Mouse (Mus musculus): ENCODE results near the gene Slc7a8. TPM values are rescaled to one million over a fixed set of nuclear protein-coding genes. Genes with fewer than 3 reads are reported as not detected.

Slc7a8 gene
- polyA plus RNA-seq, 1 experiment from 2014 or later = 0.50 TPM

- no peak for DNase-seq (ENCODE audit: low spot score)
- H3K4me1 ChIP-seq = peaks cover 10% of the 10 kb centered on the region
- H3K9me3 ChIP-seq (replicated peaks) = no peaks in the 10 kb centered on the region
- peaks cover 10% of the 10 kb centered on the region; the same call in 1 of the 2 replicates for H3K27me3 ChIP-seq (ENCODE audit: low read depth, poor library complexity, severe bottlenecking)
- WGBS = 63% methylated on average over 10 of the region's 10 CpGs
- no peak overlapping the region for H3K27ac ChIP-seq
- no peaks in the 10 kb centered on the region for H3K36me3 ChIP-seq
- H3K4me3 ChIP-seq = no peak overlapping the region
Measured at GRCm38 (mm10) chr14:54703207-54703606, 78.5 kb downstream of the Slc7a8 start.

GRCm38 (mm10) chr14:54701298-54701697, 80.4 kb downstream of the Slc7a8 start:
- Histone ChIP-seq H3K4me1 (no peaks in the 10 kb centered on the region), H3K27ac (no peak overlapping the region), H3K4me3 (no peak overlapping the region), H3K36me3 (no peaks in the 10 kb centered on the region), H3K9me3 (replicated peaks) (no peaks in the 10 kb centered on the region), H3K27me3 (ENCODE audit: low read depth, poor library complexity, severe bottlenecking) (peaks cover 10% of the 10 kb centered on the region; the same call in 1 of the 2 replicates)
- peak; percentile 80 for DNase-seq (ENCODE audit: low spot score)
- WGBS = 11% methylated on average over 6 of the region's 6 CpGs

GRCm38 (mm10) chr14:54699586-54699985, 82.2 kb downstream of the Slc7a8 start:
- H3K36me3 ChIP-seq = no peaks in the 10 kb centered on the region
- no peak for DNase-seq (ENCODE audit: low spot score)
- no peaks in the 10 kb centered on the region for H3K9me3 ChIP-seq (replicated peaks)
- no peak overlapping the region for H3K27ac ChIP-seq
- H3K27me3 ChIP-seq (ENCODE audit: low read depth, poor library complexity, severe bottlenecking) = peaks cover 10% of the 10 kb centered on the region; the same call in 1 of the 2 replicates
- no peaks in the 10 kb centered on the region for H3K4me1 ChIP-seq
- WGBS = 30% methylated on average over 3 of the region's 3 CpGs
- H3K4me3 ChIP-seq = no peak overlapping the region

GRCm38 (mm10) chr14:54698733-54699132, 83.0 kb downstream of the Slc7a8 start, which contains the start of gene Gm29776:
Gene Gm29776, minus strand, starts transcription at chr14:54698833.
- Histone ChIP-seq H3K27me3 (ENCODE audit: low read depth, poor library complexity, severe bottlenecking) (peaks cover 9% of the 10 kb centered on the region; the same call in 1 of the 2 replicates), H3K9me3 (replicated peaks) (no peaks in the 10 kb centered on the region), H3K27ac (no peak within 1 kb of the TSS), H3K36me3 (peaks cover 5% of the 10 kb centered on the region), H3K4me3 (no peak within 1 kb of the TSS), H3K4me1 (no peaks in the 10 kb centered on the region)
- 90% methylated on average over 3 of the region's 4 CpGs for WGBS
- no peak for DNase-seq (ENCODE audit: low spot score)

- Histone ChIP-seq H3K27me3 (ENCODE audit: low read depth, poor library complexity, severe bottlenecking) (no peaks in the 10 kb centered on the region), H3K4me3 (no peak overlapping the region), H3K4me1 (no peaks in the 10 kb centered on the region), H3K36me3 (peaks cover 19% of the 10 kb centered on the region), H3K9me3 (replicated peaks) (no peaks in the 10 kb centered on the region), H3K27ac (no peak overlapping the region)
- no peak for DNase-seq (ENCODE audit: low spot score)
- WGBS = 88% methylated on average over 4 of the region's 4 CpGs
Measured at GRCm38 (mm10) chr14:54696752-54697151, 85.0 kb downstream of the Slc7a8 start.

GRCm38 (mm10) chr14:54695042-54695441, 86.7 kb downstream of the Slc7a8 start:
- no peaks in the 10 kb centered on the region for H3K4me1 ChIP-seq
- H3K27me3 ChIP-seq (ENCODE audit: low read depth, poor library complexity, severe bottlenecking) = no peaks in the 10 kb centered on the region
- H3K27ac ChIP-seq = no peak overlapping the region
- H3K4me3 ChIP-seq = no peak overlapping the region
- DNase-seq (ENCODE audit: low spot score) = no peak
- H3K9me3 ChIP-seq (replicated peaks) = no peaks in the 10 kb centered on the region
- H3K36me3 ChIP-seq = peaks cover 32% of the 10 kb centered on the region
- WGBS = 71% methylated on average over 6 of the region's 6 CpGs

GRCm38 (mm10) chr14:54687251-54687650, 94.5 kb downstream of the Slc7a8 start:
- Histone ChIP-seq H3K4me1 (peaks cover 19% of the 10 kb centered on the region), H3K9me3 (replicated peaks) (no peaks in the 10 kb centered on the region), H3K27me3 (ENCODE audit: low read depth, poor library complexity, severe bottlenecking) (no peaks in the 10 kb centered on the region), H3K27ac (peak overlapping the region; percentile 98), H3K4me3 (peak overlapping the region; percentile 86), H3K36me3 (peaks cover 55% of the 10 kb centered on the region)
- DNase-seq (ENCODE audit: low spot score) = no peak
- 6% methylated on average over 8 of the region's 8 CpGs for WGBS

GRCm38 (mm10) chr14:54686522-54687143, 95.1 kb downstream of the Slc7a8 start, which contains the start of gene Acin1:
Gene Acin1, minus strand, starts transcription at chr14:54686931.
- Histone ChIP-seq H3K27me3 (ENCODE audit: low read depth, poor library complexity, severe bottlenecking) (no peaks in the 10 kb centered on the region), H3K9me3 (replicated peaks) (no peaks in the 10 kb centered on the region), H3K27ac (peak within 1 kb of the TSS; percentile 98), H3K4me1 (peaks cover 19% of the 10 kb centered on the region), H3K4me3 (peak within 1 kb of the TSS; percentile 86), H3K36me3 (peaks cover 61% of the 10 kb centered on the region)
- DNase-seq (ENCODE audit: low spot score) = peak; percentile 98
- under 1% methylated on average over 44 of the region's 44 CpGs for WGBS

- H3K9me3 ChIP-seq (replicated peaks) = no peaks in the 10 kb centered on the region
- H3K4me3 ChIP-seq = peak within 1 kb of the TSS; percentile 86
- peak within 1 kb of the TSS; percentile 98 for H3K27ac ChIP-seq
- WGBS = under 1% methylated on average over 41 of the region's 41 CpGs
- DNase-seq (ENCODE audit: low spot score) = no peak
- peaks cover 62% of the 10 kb centered on the region for H3K36me3 ChIP-seq
- H3K27me3 ChIP-seq (ENCODE audit: low read depth, poor library complexity, severe bottlenecking) = no peaks in the 10 kb centered on the region
- peaks cover 19% of the 10 kb centered on the region for H3K4me1 ChIP-seq
Measured at GRCm38 (mm10) chr14:54686063-54686521, 95.7 kb downstream of the Slc7a8 start, which contains the start of gene 1700123O20Rik. Gene 1700123O20Rik, plus strand, starts transcription at chr14:54686216.

GRCm38 (mm10) chr14:54685471-54685870, 96.3 kb downstream of the Slc7a8 start:
- no peak for DNase-seq (ENCODE audit: low spot score)
- WGBS = 17% methylated on average over 8 of the region's 8 CpGs
- no peaks in the 10 kb centered on the region for H3K9me3 ChIP-seq (replicated peaks)
- H3K4me3 ChIP-seq = peak overlapping the region; percentile 86
- no peaks in the 10 kb centered on the region for H3K27me3 ChIP-seq (ENCODE audit: low read depth, poor library complexity, severe bottlenecking)
- peaks cover 61% of the 10 kb centered on the region for H3K36me3 ChIP-seq
- H3K27ac ChIP-seq = peak overlapping the region; percentile 98
- peaks cover 19% of the 10 kb centered on the region for H3K4me1 ChIP-seq

- Histone ChIP-seq H3K4me1 (peaks cover 8% of the 10 kb centered on the region), H3K27ac (no peak overlapping the region), H3K27me3 (ENCODE audit: low read depth, poor library complexity, severe bottlenecking) (no peaks in the 10 kb centered on the region), H3K4me3 (no peak overlapping the region), H3K9me3 (replicated peaks) (no peaks in the 10 kb centered on the region), H3K36me3 (peaks cover 69% of the 10 kb centered on the region)
- DNase-seq (ENCODE audit: low spot score) = no peak
- WGBS = 98% methylated on average over 3 of the region's 3 CpGs
Measured at GRCm38 (mm10) chr14:54682396-54682795, 99.3 kb downstream of the Slc7a8 start.

GRCm38 (mm10) chr14:54678657-54679304, 103.0 kb downstream of the Slc7a8 start:
- DNase-seq (ENCODE audit: low spot score) = no peak
- no peak overlapping the region for H3K27ac ChIP-seq
- H3K4me1 ChIP-seq = no peaks in the 10 kb centered on the region
- 92% methylated on average over 16 of the region's 16 CpGs for WGBS
- H3K36me3 ChIP-seq = peaks cover 96% of the 10 kb centered on the region
- H3K9me3 ChIP-seq (replicated peaks) = no peaks in the 10 kb centered on the region
- no peak overlapping the region for H3K4me3 ChIP-seq
- no peaks in the 10 kb centered on the region for H3K27me3 ChIP-seq (ENCODE audit: low read depth, poor library complexity, severe bottlenecking)

- no peak for DNase-seq (ENCODE audit: low spot score)
- WGBS = 90% methylated on average over 5 of the region's 5 CpGs
- H3K27me3 ChIP-seq (ENCODE audit: low read depth, poor library complexity, severe bottlenecking) = no peaks in the 10 kb centered on the region
- H3K9me3 ChIP-seq (replicated peaks) = no peaks in the 10 kb centered on the region
- H3K36me3 ChIP-seq = peaks cover 97% of the 10 kb centered on the region
- H3K4me3 ChIP-seq = no peak overlapping the region
- no peaks in the 10 kb centered on the region for H3K4me1 ChIP-seq
- H3K27ac ChIP-seq = no peak overlapping the region
Measured at GRCm38 (mm10) chr14:54676290-54676689, 105.5 kb downstream of the Slc7a8 start.

Data from limb, embryonic 10.5 days (tissue).